Mouse (Mus musculus): ENCODE data around the gene Scrn2.

Gene Scrn2

GRCm38 (mm10) chr11:97050216-97050943, 20.6 kb downstream of the Scrn2 start, which contains the start of gene Osbpl7:
Osbpl7 (plus strand) TSS chr11:97050628.
- DNase-seq (ENCODE audit: low spot score in 2 of 2): peak; percentile 67 to 78

GRCm38 (mm10) chr11:97050944-97051586, 21.3 kb downstream of the Scrn2 start:
- no peak for DNase-seq (ENCODE audit: low spot score in 2 of 2)

- no peak for DNase-seq (ENCODE audit: low spot score in 2 of 2)
These were observed 22.5 kb downstream of the Scrn2 start for GRCm38 (mm10) chr11:97052219-97052646.

- no peak for DNase-seq (ENCODE audit: low spot score in 2 of 2)
These were observed 33.7 kb downstream of the Scrn2 start for GRCm38 (mm10) chr11:97063274-97063920.

- no peak for DNase-seq (ENCODE audit: low spot score in 2 of 2)
These were observed 34.2 kb downstream of the Scrn2 start for GRCm38 (mm10) chr11:97063921-97064295.

- DNase-seq (ENCODE audit: low spot score in 2 of 2): no peak
These were observed 36.0 kb downstream of the Scrn2 start for GRCm38 (mm10) chr11:97065538-97066295.

- DNase-seq (ENCODE audit: low spot score in 2 of 2): no peak
These were observed 37.1 kb downstream of the Scrn2 start for GRCm38 (mm10) chr11:97066656-97067360.

- DNase-seq (ENCODE audit: low spot score in 2 of 2): no peak
These were observed 39.6 kb downstream of the Scrn2 start for GRCm38 (mm10) chr11:97069333-97069732.

GRCm38 (mm10) chr11:97069770-97070169, 40.0 kb downstream of the Scrn2 start:
- no peak for DNase-seq (ENCODE audit: low spot score in 2 of 2)

- DNase-seq (ENCODE audit: low spot score in 2 of 2): no peak
These were observed 41.4 kb downstream of the Scrn2 start for GRCm38 (mm10) chr11:97071129-97071528.

- peak; percentile 67 to 70 for DNase-seq (ENCODE audit: low spot score in 2 of 2)
These were observed 42.8 kb downstream of the Scrn2 start for GRCm38 (mm10) chr11:97072533-97072932.

GRCm38 (mm10) chr11:97074235-97074634, 44.5 kb downstream of the Scrn2 start:
- no peak for DNase-seq (ENCODE audit: low spot score in 2 of 2)

- DNase-seq (ENCODE audit: low spot score in 2 of 2): no peak
These were observed 49.0 kb downstream of the Scrn2 start for GRCm38 (mm10) chr11:97078751-97079150.

GRCm38 (mm10) chr11:97080291-97080690, 50.6 kb downstream of the Scrn2 start:
- DNase-seq (ENCODE audit: low spot score in 2 of 2): no peak

GRCm38 (mm10) chr11:97082977-97083376, 53.2 kb downstream of the Scrn2 start:
- peak; percentile 56 to 64 for DNase-seq (ENCODE audit: low spot score in 2 of 2)
